Mouse (Mus musculus) lung, adult 2 months (tissue): ENCODE results near the gene Gpr137. TPM values are rescaled to one million over a fixed set of nuclear protein-coding genes. Genes with fewer than 3 reads are reported as not detected.
"Not testable (repeated sequence)": the region's sequence is repeated elsewhere in the genome, so short reads cannot be mapped to it uniquely, and the experiment has no call there.

Experiments used
- DNase-seq: peaks from one replicate; pipeline ENCODE4 v3.0.0; 2022
- H3K4me1 ChIP-seq: fragments of 200-500 bp; 2 replicates; pipeline ENCODE4 v1.6.1; 2011; ENCODE audit warnings: low read length; ENCODE audit not compliant: control insufficient read depth, insufficient read depth
- H3K4me3 ChIP-seq: fragments of 200-500 bp; replicated peaks from 2 replicates; pipeline ENCODE3; 2011; ENCODE audit warnings: low read depth, mild to moderate bottlenecking, control low read depth, low read length; ENCODE audit errors: extremely low read depth
- CTCF ChIP-seq: fragments of 200-500 bp; IDR thresholded peaks from 2 replicates; pipeline ENCODE4 v1.5.1; 2011; ENCODE audit warnings: mild to moderate bottlenecking, low read length, control low read depth; ENCODE audit not compliant: insufficient read depth
- POLR2A ChIP-seq: fragments of 200-500 bp; IDR thresholded peaks from 2 replicates; pipeline ENCODE4 v1.6.1; 2011; ENCODE audit warnings: low read depth, mild to moderate bottlenecking, control low read depth, low read length, borderline replicate concordance; ENCODE audit errors: extremely low read depth
- WGBS: fragments of 180-500 bp; shearing (Covaris S2); methylation state at CpG from one replicate; pipeline ENCODE4 v1.1.7; 2018; 5-methylcytosine and 5-hydroxymethylcytosine counted together
- polyA plus RNA-seq: library from polyadenylated mRNA; depleted of rRNA; stranded (reverse); fragments of >200 nt; gene quantifications from 2 replicates; pipeline ENCODE4 v1.2.3, GENCODE M21; 2012

Gpr137 gene
- polyA plus RNA-seq, 1 experiment: 85.1 TPM

GRCm38 (mm10) chr19:6909021-6909420 lies 33.3 kb downstream of the Gpr137 start:
- WGBS: 4% methylated on average over 11 of the region's 11 CpGs
- peaks cover 4% of the 10 kb centered on the region for H3K4me1 ChIP-seq
- H3K4me3 ChIP-seq: peak overlapping the region; percentile 95
- TF ChIP-seq CTCF: no peak
- no peak for TF ChIP-seq POLR2A
- DNase-seq: no peak

GRCm38 (mm10) chr19:6907811-6908540 lies 34.3 kb downstream of the Gpr137 start:
- TF ChIP-seq CTCF: no peak
- no peak for TF ChIP-seq POLR2A
- peak; percentile 14 for DNase-seq
- Histone ChIP-seq H3K4me3 (peak overlapping the region; percentile 42), H3K4me1 (peaks cover 4% of the 10 kb centered on the region)
- 73% methylated on average over 7 of the region's 7 CpGs for WGBS

GRCm38 (mm10) chr19:6907094-6907493 lies 35.2 kb downstream of the Gpr137 start:
- H3K4me1 ChIP-seq: peaks cover 4% of the 10 kb centered on the region
- no peak for DNase-seq
- no peak overlapping the region for H3K4me3 ChIP-seq
- 93% methylated on average over 8 of the region's 8 CpGs for WGBS
- TF ChIP-seq CTCF (no peak), POLR2A (no peak)

DNA sequence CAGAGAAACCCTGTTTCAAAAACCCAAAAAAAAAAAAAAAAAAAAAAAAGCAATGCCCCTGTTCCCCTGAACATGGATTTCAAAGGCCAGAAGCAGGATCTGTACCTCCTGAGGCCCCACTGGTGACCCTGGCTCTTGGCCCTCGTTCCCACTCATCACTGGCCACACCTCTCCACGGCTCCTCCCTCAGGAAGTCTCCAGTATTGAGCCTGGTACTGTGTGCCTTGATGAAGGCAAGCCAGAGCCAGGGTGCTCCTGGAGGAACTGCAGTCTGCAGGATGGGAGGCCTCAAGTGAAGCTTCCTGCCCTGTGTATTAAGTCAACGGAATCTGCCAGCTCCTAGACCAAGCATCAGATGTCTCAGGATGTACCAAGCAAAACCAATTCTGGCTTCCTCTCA lies 36.1 kb downstream of the Gpr137 start:
- 50% methylated on average over 3 of the region's 3 CpGs for WGBS
- peaks cover 4% of the 10 kb centered on the region for H3K4me1 ChIP-seq
- no peak for DNase-seq
- H3K4me3 ChIP-seq: no peak overlapping the region
- TF ChIP-seq POLR2A: no peak
- TF ChIP-seq CTCF: no peak

DNA sequence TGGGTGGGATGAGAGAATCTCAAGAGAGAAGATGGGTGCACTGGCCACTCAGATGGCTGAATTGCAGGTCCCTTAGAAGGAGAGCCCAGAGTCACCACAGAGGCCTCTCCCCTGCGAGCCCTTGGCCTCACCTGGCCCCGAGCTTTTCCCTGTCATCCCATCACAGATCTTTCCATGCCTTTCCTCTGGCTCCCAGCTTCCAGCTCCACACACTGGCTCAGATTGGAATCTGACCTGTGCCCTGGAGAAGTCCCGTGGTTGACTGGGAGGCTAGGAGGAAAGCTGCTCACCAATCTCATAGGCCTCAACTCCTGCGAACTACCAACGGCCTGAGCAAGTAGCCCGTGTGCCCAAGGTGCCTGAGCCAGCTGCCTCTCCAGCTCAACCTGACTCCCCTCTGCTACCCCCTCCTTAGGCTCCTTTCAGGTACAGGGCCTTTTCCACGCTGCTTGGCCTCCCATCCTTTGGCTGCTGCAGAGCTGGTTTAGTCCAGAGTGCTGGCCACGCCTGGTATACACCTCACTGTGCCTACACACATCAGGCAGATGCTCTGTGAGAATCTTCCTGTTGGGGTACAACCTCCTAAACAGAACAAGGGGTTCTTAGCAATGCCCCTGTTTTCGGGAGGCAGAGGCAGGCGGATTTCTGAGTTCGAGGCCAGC lies 36.7 kb downstream of the Gpr137 start:
- WGBS: 92% methylated on average over 11 of the region's 11 CpGs
- DNase-seq: no peak

GRCm38 (mm10) chr19:6904846-6905245 lies 37.4 kb downstream of the Gpr137 start:
- no peak for DNase-seq
- no peak for TF ChIP-seq CTCF
- TF ChIP-seq POLR2A: no peak
- Histone ChIP-seq H3K4me1 (peaks cover 4% of the 10 kb centered on the region), H3K4me3 (no peak overlapping the region)
- WGBS: 73% methylated on average over 2 of the region's 2 CpGs

More for the DNA sequence above, 36.7 kb downstream of the Gpr137 start:
- no peak for TF ChIP-seq POLR2A
- no peak for TF ChIP-seq CTCF
- Histone ChIP-seq H3K4me3 (no peak overlapping the region), H3K4me1 (peaks cover 4% of the 10 kb centered on the region)

GRCm38 (mm10) chr19:6903031-6903430 lies 39.2 kb downstream of the Gpr137 start:
- no peak overlapping the region for H3K4me3 ChIP-seq
- no peaks in the 10 kb centered on the region; the same call in 1 of the 2 replicates for H3K4me1 ChIP-seq
- WGBS: 79% methylated on average over 1 of the region's 1 CpGs
- TF ChIP-seq POLR2A (no peak), CTCF (no peak)
- no peak for DNase-seq

DNA sequence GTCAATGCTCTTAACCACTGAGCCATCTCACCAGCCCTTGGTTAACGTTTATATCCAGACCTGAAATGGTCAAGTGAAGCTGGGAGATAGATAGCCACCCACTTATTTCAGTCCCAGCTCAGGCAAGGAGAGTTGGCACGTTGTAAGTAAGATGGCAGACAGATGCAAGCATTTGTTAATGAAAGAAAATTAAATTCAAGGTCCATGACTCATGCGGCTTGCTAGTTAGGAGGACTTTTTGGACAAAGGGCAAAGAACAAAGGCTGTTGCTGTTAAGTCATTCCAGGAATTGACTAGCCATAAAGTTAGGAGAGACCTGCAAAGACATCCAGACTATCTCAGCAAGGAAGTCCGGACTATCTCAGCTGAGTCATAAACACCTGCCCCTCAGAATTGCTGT lies 42.6 kb downstream of the Gpr137 start:
- no peak for DNase-seq
- H3K4me3 ChIP-seq: no peak overlapping the region
- TF ChIP-seq POLR2A: no peak
- no peak for TF ChIP-seq CTCF
- no peaks in the 10 kb centered on the region for H3K4me1 ChIP-seq
- 77% methylated on average over 4 of the region's 4 CpGs for WGBS

- 67% methylated on average over 18 of the region's 18 CpGs for WGBS
- not testable (repeated sequence) for H3K4me3 ChIP-seq, H3K4me1 ChIP-seq, DNase-seq
Measured at GRCm38 (mm10) chr19:6895608-6896305, 46.5 kb downstream of the Gpr137 start.
